9 mouse cellular contexts compared by ENCODE assay signal in genomic region chr3:96502181-96503082, GRCm38 (mm10). TPM values are rescaled to one million over a fixed set of nuclear protein-coding genes. Genes with fewer than 3 reads are reported as not detected.
DNase-seq lines count a peak whose midpoint lies in the region; ATAC-seq and TF ChIP-seq lines count a peak whose summit lies in the region.
"Had no signal": no experiment of that assay in that cellular context is flagged by ENCODE, and none has a peak within 500 bp of the region (broad histone marks: within the 10 kb centered on the region; RNA-seq: fewer than 3 reads in every experiment).

No protein-coding gene starts in this region.

- H3K36me3 ChIP-seq in heart, embryonic 12.5 days = no peaks in the 10 kb centered on the region
- no peaks in the 10 kb centered on the region for H3K36me3 ChIP-seq in ES-E14 (ENCODE audit: control insufficient read depth, insufficient read depth, low read length, poor library complexity, severe bottlenecking)
- H3K36me3 ChIP-seq in forebrain, embryonic 13.5 days (ENCODE audit: poor library complexity, severe bottlenecking) = no peaks in the 10 kb centered on the region
- H3K36me3 ChIP-seq in limb, embryonic 12.5 days = no peaks in the 10 kb centered on the region
- H3K36me3 ChIP-seq in neural tube, embryonic 15.5 days = no peaks in the 10 kb centered on the region

- no peaks in the 10 kb centered on the region for H3K27me3 ChIP-seq in heart, embryonic 12.5 days (replicated peaks)
- H3K27me3 ChIP-seq in forebrain, embryonic 13.5 days = no peaks in the 10 kb centered on the region
- no peaks in the 10 kb centered on the region for H3K27me3 ChIP-seq in limb, embryonic 12.5 days
- H3K27me3 ChIP-seq in neural tube, embryonic 15.5 days (replicated peaks) = no peaks in the 10 kb centered on the region

- H3K4me3 ChIP-seq in heart, embryonic 12.5 days = peak overlapping the region; percentile 70
- peak overlapping the region; percentile 72 to 83 for H3K4me3 ChIP-seq in ES-E14 (ENCODE audit: insufficient read depth in 1 of 2, low read depth in 1 of 2, low read length in 2 of 2, poor library complexity in 1 of 2, severe bottlenecking in 1 of 2)
- peak overlapping the region; percentile 65 for H3K4me3 ChIP-seq in forebrain, embryonic 13.5 days
- H3K4me3 ChIP-seq in limb, embryonic 12.5 days (replicated peaks) = peak overlapping the region; percentile 63
- peak overlapping the region; percentile 64 for H3K4me3 ChIP-seq in neural tube, embryonic 15.5 days (replicated peaks)

- no peak for DNase-seq in heart, postnatal 4 days
- DNase-seq in ES-E14 (ENCODE audit: low read depth, low spot score) = no peak
- no peak for DNase-seq in frontal cortex, adult 2 months (ENCODE audit: extremely low spot score in 1 of 2, low spot score in 1 of 2)

- H3K4me1 ChIP-seq in heart, embryonic 12.5 days (replicated peaks) = no peaks in the 10 kb centered on the region
- peaks cover 0 to 4% of the 10 kb centered on the region in 2 experiments; a peak in 2 of 4 replicates for H3K4me1 ChIP-seq in ES-E14 (ENCODE audit: control insufficient read depth in 2 of 2, insufficient read depth in 2 of 2, low read length in 2 of 2, poor library complexity in 1 of 2)
- peaks cover 11% of the 10 kb centered on the region for H3K4me1 ChIP-seq in forebrain, embryonic 13.5 days
- H3K4me1 ChIP-seq in limb, embryonic 12.5 days (replicated peaks) = no peaks in the 10 kb centered on the region
- peaks cover 17% of the 10 kb centered on the region for H3K4me1 ChIP-seq in neural tube, embryonic 15.5 days

- in situ Hi-C loops in ES-E14 (cut with MboI; ENCODE audit: low sequenced_read_pairs in 2 of 2, unreplicated experiment in 2 of 2) = no loop called here

- under 1% methylated on average over 19 of the region's 19 CpGs for whole genome bisulfite sequencing in heart, embryonic 12.5 days
- WGBS in forebrain, embryonic 13.5 days = under 1% methylated on average over 19 of the region's 19 CpGs
- WGBS in limb, embryonic 12.5 days = under 1% methylated on average over 19 of the region's 19 CpGs
- WGBS in neural tube, embryonic 15.5 days = under 1% methylated on average over 19 of the region's 19 CpGs

- H3K27ac ChIP-seq in heart, embryonic 12.5 days (ENCODE audit: poor library complexity, severe bottlenecking) = peak overlapping the region; percentile 77
- H3K27ac ChIP-seq in ES-E14 (ENCODE audit: insufficient read depth, low read depth, low read length, poor library complexity, severe bottlenecking) = no peak overlapping the region
- H3K27ac ChIP-seq in forebrain, embryonic 13.5 days = 0 out of 2 replicates have a peak overlapping the region, but pooled peaks have one; percentile 44
- peak overlapping the region; percentile 85 for H3K27ac ChIP-seq in limb, embryonic 12.5 days
- peak overlapping the region; percentile 71 for H3K27ac ChIP-seq in neural tube, embryonic 15.5 days (replicated peaks)

- ATAC-seq in heart, embryonic 12.5 days (ENCODE audit: insufficient number of reproducible peaks, low FRiP score) = no peak
- ATAC-seq in forebrain, embryonic 13.5 days = no peak
- no peak for ATAC-seq in limb, embryonic 12.5 days (ENCODE audit: insufficient number of reproducible peaks, insufficient read depth, low FRiP score, low TSS enrichment, low read depth)
- ATAC-seq in neural tube, embryonic 15.5 days (ENCODE audit: low FRiP score) = no peak
- no peak for ATAC-seq in megakaryocyte progenitor cell, adult 5-6 weeks (replicated peaks; ENCODE audit: poor library complexity)

- no peaks in the 10 kb centered on the region for H3K9me3 ChIP-seq in heart, embryonic 12.5 days (replicated peaks)
- no peaks in the 10 kb centered on the region for H3K9me3 ChIP-seq in ES-E14 (ENCODE audit: control insufficient read depth, insufficient read depth, low read depth, low read length)
- H3K9me3 ChIP-seq in forebrain, embryonic 13.5 days (replicated peaks) = no peaks in the 10 kb centered on the region
- H3K9me3 ChIP-seq in limb, embryonic 12.5 days = no peaks in the 10 kb centered on the region
- no peaks in the 10 kb centered on the region for H3K9me3 ChIP-seq in neural tube, embryonic 15.5 days (replicated peaks)

- peak overlapping the region; percentile 80 for H3K9ac ChIP-seq in heart, embryonic 12.5 days
- H3K9ac ChIP-seq in ES-E14 (ENCODE audit: insufficient read depth, low read depth, low read length, poor library complexity, severe bottlenecking) = peak overlapping the region; percentile 59; the same call in 1 of the 2 replicates
- peak overlapping the region; percentile 66 for H3K9ac ChIP-seq in forebrain, embryonic 13.5 days
- H3K9ac ChIP-seq in limb, embryonic 12.5 days (replicated peaks) = peak overlapping the region; percentile 62
- peak overlapping the region; percentile 60 for H3K9ac ChIP-seq in neural tube, embryonic 15.5 days (replicated peaks)

- H3K4me2 ChIP-seq in heart, embryonic 12.5 days = peak overlapping the region; percentile 88
- H3K4me2 ChIP-seq in forebrain, embryonic 13.5 days = peak overlapping the region; percentile 93
- H3K4me2 ChIP-seq in limb, embryonic 12.5 days = peak overlapping the region; percentile 92
- H3K4me2 ChIP-seq in neural tube, embryonic 15.5 days = peak overlapping the region; percentile 98

TF ChIP-seq in ES-E14, 5 proteins besides CTCF, POLR2A, EP300 and RAD21:
- no peak; the same call in 1 of the 2 replicates for TF ChIP-seq ZNF384 (IDR thresholded peaks at IDR 0.05; ENCODE audit: low read depth, low read length)
- TF ChIP-seq ZC3H11A (IDR thresholded peaks at IDR 0.05; ENCODE audit: borderline replicate concordance, low read depth, low read length) = no peak
- TF ChIP-seq MAFK (IDR thresholded peaks at IDR 0.05; ENCODE audit: insufficient read depth, low read depth, low read length) = no peak
- no peak for TF ChIP-seq CHD2 (IDR thresholded peaks at IDR 0.05; ENCODE audit: low read depth, low read length)
- TF ChIP-seq HCFC1 (IDR thresholded peaks at IDR 0.05; ENCODE audit: borderline replicate concordance, insufficient read depth, low read length) = no peak

RNA-seq across cellular contexts. Expression of gene Hfe2, which starts 22.5 kb away (rescaled TPM):
- polyA plus RNA-seq in heart, embryonic 12.5 days (2016; fragmentation: Nextera tagmentation; extraction: Ambion mirVana) = 7.9 and 9.2 TPM in 2 replicates
- 10 to 100 TPM; 95.6 to 97.0 TPM for total RNA-seq in heart, postnatal 4 days (2021)
- total RNA-seq in ES-E14 (2012; rRNA removed) = 1.0 and 1.2 TPM in 2 replicates
- 0.25 and 0.36 TPM in 2 replicates for polyA plus RNA-seq in forebrain, embryonic 13.5 days (2015; fragmentation: Nextera tagmentation; extraction: Ambion mirVana)
- polyA plus RNA-seq in limb, embryonic 12.5 days (2016; fragmentation: Nextera tagmentation; extraction: Ambion mirVana) = 7.8 and 8.5 TPM in 2 replicates
- polyA plus RNA-seq in neural tube, embryonic 15.5 days (2015; fragmentation: Nextera tagmentation; extraction: Ambion mirVana) = 2.4 and 3.0 TPM in 2 replicates
- 0.60 and 1.1 TPM in 2 replicates for polyA plus RNA-seq in frontal cortex, adult 2 months (2012; rRNA removed)
- total RNA-seq in megakaryocyte progenitor cell, adult 5-6 weeks (2015) = not detected in 2 replicates
- total RNA-seq in megakaryocyte progenitor cell, adult 5-6 weeks (2017) = not detected in 2 replicates
- total RNA-seq: adrenal gland, postnatal 36 days had no signal

RNA-seq across cellular contexts. Expression of gene BC107364, which starts 50.3 kb away (rescaled TPM):
- 0.72 and 0.87 TPM in 2 replicates for polyA plus RNA-seq in heart, embryonic 12.5 days (2016; fragmentation: Nextera tagmentation; extraction: Ambion mirVana)
- total RNA-seq in heart, postnatal 4 days (2021) = under 1 TPM in 1 of 2 experiments, not detected in 1; 0.50 TPM
- total RNA-seq in ES-E14 (2012; rRNA removed) = not detected in 2 replicates
- polyA plus RNA-seq in forebrain, embryonic 13.5 days (2015; fragmentation: Nextera tagmentation; extraction: Ambion mirVana) = not detected in 2 replicates
- not detected in 2 replicates for polyA plus RNA-seq in limb, embryonic 12.5 days (2016; fragmentation: Nextera tagmentation; extraction: Ambion mirVana)
- polyA plus RNA-seq in neural tube, embryonic 15.5 days (2015; fragmentation: Nextera tagmentation; extraction: Ambion mirVana) = not detected in 2 replicates
- polyA plus RNA-seq in frontal cortex, adult 2 months (2012; rRNA removed) = not detected in 2 replicates
- total RNA-seq in megakaryocyte progenitor cell, adult 5-6 weeks (2015) = not detected in 2 replicates
- not detected in 2 replicates for total RNA-seq in megakaryocyte progenitor cell, adult 5-6 weeks (2017)
- total RNA-seq: adrenal gland, postnatal 36 days had no signal

RNA-seq across cellular contexts. Expression of gene Txnip, which starts 55.3 kb away (rescaled TPM):
- polyA plus RNA-seq in heart, embryonic 12.5 days (2016; fragmentation: Nextera tagmentation; extraction: Ambion mirVana) = 144 and 150 TPM in 2 replicates
- 100 to 1,000 TPM; 286 to 331 TPM for total RNA-seq in heart, postnatal 4 days (2021)
- 128 and 161 TPM in 2 replicates for total RNA-seq in ES-E14 (2012; rRNA removed)
- 49.1 and 51.0 TPM in 2 replicates for polyA plus RNA-seq in forebrain, embryonic 13.5 days (2015; fragmentation: Nextera tagmentation; extraction: Ambion mirVana)
- 68.2 and 70.9 TPM in 2 replicates for polyA plus RNA-seq in limb, embryonic 12.5 days (2016; fragmentation: Nextera tagmentation; extraction: Ambion mirVana)
- 52.5 and 72.5 TPM in 2 replicates for polyA plus RNA-seq in neural tube, embryonic 15.5 days (2015; fragmentation: Nextera tagmentation; extraction: Ambion mirVana)
- 27.5 and 27.7 TPM in 2 replicates for polyA plus RNA-seq in frontal cortex, adult 2 months (2012; rRNA removed)
- total RNA-seq in megakaryocyte progenitor cell, adult 5-6 weeks (2015) = 103 and 139 TPM in 2 replicates
- 94.6 and 128 TPM in 2 replicates for total RNA-seq in megakaryocyte progenitor cell, adult 5-6 weeks (2017)
